Comparison of ENCODE assay signal across 9 mouse cellular contexts in genomic region chr11:117780199-117780515, GRCm38 (mm10). TPM values are rescaled to one million over a fixed set of nuclear protein-coding genes. Genes with fewer than 3 reads are reported as not detected.
A peak's percentile ranks its signal among the peaks of the same experiment; 100 is the strongest.
DNase-seq lines count a peak whose midpoint lies in the region; ATAC-seq lines count a peak whose summit lies in the region.
"Had no signal": no experiment of that assay in that cellular context is flagged by ENCODE, and none has a peak within 500 bp of the region (broad histone marks: within the 10 kb centered on the region; RNA-seq: fewer than 3 reads in every experiment).

No protein-coding gene starts in this region.

- H3K4me1 ChIP-seq in heart, embryonic 16.5 days (ENCODE audit: control insufficient read depth, insufficient read depth, low read length), result peaks cover 33% of the 10 kb centered on the region
- H3K4me1 ChIP-seq in hindbrain, embryonic 13.5 days (replicated peaks), result peaks cover 53% of the 10 kb centered on the region
- H3K4me1 ChIP-seq in midbrain, embryonic 12.5 days, result peaks cover 37% of the 10 kb centered on the region

- no peaks in the 10 kb centered on the region; the same call in 1 of the 2 replicates for H3K36me3 ChIP-seq in heart, embryonic 16.5 days (ENCODE audit: control insufficient read depth, insufficient read depth)
- no peaks in the 10 kb centered on the region for H3K36me3 ChIP-seq in hindbrain, embryonic 13.5 days
- no peaks in the 10 kb centered on the region for H3K36me3 ChIP-seq in midbrain, embryonic 12.5 days

- peak overlapping the region; percentile 76 for H3K9ac ChIP-seq in heart, embryonic 16.5 days (ENCODE audit: low read length)
- H3K9ac ChIP-seq in hindbrain, embryonic 13.5 days, result peak overlapping the region; percentile 69
- peak overlapping the region; percentile 43 for H3K9ac ChIP-seq in midbrain, embryonic 12.5 days (replicated peaks)

- H3K9me3 ChIP-seq in heart, embryonic 16.5 days (replicated peaks; ENCODE audit: control insufficient read depth, low read length), result no peaks in the 10 kb centered on the region
- no peaks in the 10 kb centered on the region for H3K9me3 ChIP-seq in hindbrain, embryonic 13.5 days
- no peaks in the 10 kb centered on the region for H3K9me3 ChIP-seq in midbrain, embryonic 12.5 days

- ATAC-seq in heart, embryonic 16.5 days (replicated peaks; ENCODE audit: extremely low read depth, insufficient read depth, low FRiP score), result peak; percentile 1; the same call in 1 of the 2 replicates
- ATAC-seq in hindbrain, embryonic 13.5 days (ENCODE audit: low FRiP score), result peak; percentile 50; the same call in 1 of the 2 replicates
- ATAC-seq in midbrain, embryonic 12.5 days (ENCODE audit: low FRiP score, low read depth), result 0 out of 2 replicates have a peak, but pooled peaks have one; percentile 24
- ATAC-seq in activated CD4-positive, CD25-positive, alpha-beta regulatory T cell, adult 4 months, result no peak

- WGBS in heart, embryonic 16.5 days, result 1% methylated on average over 17 of the region's 17 CpGs
- 1% methylated on average over 16 of the region's 17 CpGs for WGBS in hindbrain, embryonic 13.5 days
- WGBS in midbrain, embryonic 12.5 days, result 2% methylated on average over 17 of the region's 17 CpGs

- H3K4me3 ChIP-seq in heart, embryonic 16.5 days (ENCODE audit: low read length), result peak overlapping the region; percentile 59
- peak overlapping the region; percentile 33 for H3K4me3 ChIP-seq in hindbrain, embryonic 13.5 days
- H3K4me3 ChIP-seq in midbrain, embryonic 12.5 days, result peak overlapping the region; percentile 33

- peak overlapping the region; percentile 98 for H3K4me2 ChIP-seq in heart, embryonic 16.5 days (ENCODE audit: low read depth, low read length)
- H3K4me2 ChIP-seq in hindbrain, embryonic 13.5 days, result peak overlapping the region; percentile 56
- H3K4me2 ChIP-seq in midbrain, embryonic 12.5 days (replicated peaks), result peak overlapping the region; percentile 51

- H3K27me3 ChIP-seq in heart, embryonic 16.5 days (ENCODE audit: control insufficient read depth, insufficient read depth, low read length), result no peaks in the 10 kb centered on the region; the same call in 1 of the 2 replicates
- peaks cover 62% of the 10 kb centered on the region for H3K27me3 ChIP-seq in hindbrain, embryonic 13.5 days
- peaks cover 66% of the 10 kb centered on the region for H3K27me3 ChIP-seq in midbrain, embryonic 12.5 days

- DNase-seq in heart, adult 8-10 months (ENCODE audit: low spot score), result no peak
- DNase-seq in adipocyte (ENCODE audit: low spot score), result peak; percentile 14
- DNase-seq in cerebellum, adult 9-10 months, result no peak
- no peak for DNase-seq in cerebellum, postnatal 14 days

- H3K27ac ChIP-seq in heart, embryonic 16.5 days (ENCODE audit: low read length), result peak overlapping the region; percentile 90
- H3K27ac ChIP-seq in hindbrain, embryonic 13.5 days, result peak overlapping the region; percentile 73
- H3K27ac ChIP-seq in midbrain, embryonic 12.5 days (replicated peaks), result peak overlapping the region; percentile 50

RNA-seq across cellular contexts. Expression of gene Tmc8, which starts 1.7 kb away (rescaled TPM):
- polyA plus RNA-seq in heart, embryonic 16.5 days (2015; fragmentation: Nextera tagmentation; extraction: Ambion mirVana), result 4.1 and 6.0 TPM in 2 replicates
- 1 to 10 TPM; 2.3 to 4.4 (median 3.6) TPM for total RNA-seq in heart, adult 8-10 months (2022)
- polyA plus RNA-seq in hindbrain, embryonic 13.5 days (2015; fragmentation: Nextera tagmentation; extraction: Ambion mirVana), result 0.75 and 1.5 TPM in 2 replicates
- polyA plus RNA-seq in midbrain, embryonic 12.5 days (2016; fragmentation: Nextera tagmentation; extraction: Ambion mirVana), result 0.37 and 0.92 TPM in 2 replicates
- 10 to 100 TPM; 26.8 to 45.3 TPM for polyA plus RNA-seq in activated CD4-positive, CD25-positive, alpha-beta regulatory T cell, adult 4 months (2017; shearing (Covaris generic))

RNA-seq across cellular contexts. Expression of gene Tmc6, which starts 1.8 kb away (rescaled TPM):
- polyA plus RNA-seq in heart, embryonic 16.5 days (2015; fragmentation: Nextera tagmentation; extraction: Ambion mirVana), result 28.4 and 30.8 TPM in 2 replicates
- 10 to 100 TPM; 11.7 to 14.6 (median 12.8) TPM for total RNA-seq in heart, adult 8-10 months (2022)
- 5.3 TPM in 2 replicates for polyA plus RNA-seq in hindbrain, embryonic 13.5 days (2015; fragmentation: Nextera tagmentation; extraction: Ambion mirVana)
- 6.5 and 6.6 TPM in 2 replicates for polyA plus RNA-seq in midbrain, embryonic 12.5 days (2016; fragmentation: Nextera tagmentation; extraction: Ambion mirVana)
- 100 to 1,000 TPM in 1 of 2 experiments, 10 to 100 TPM in 1; 88.2 to 107 TPM for polyA plus RNA-seq in activated CD4-positive, CD25-positive, alpha-beta regulatory T cell, adult 4 months (2017; shearing (Covaris generic))

RNA-seq across cellular contexts. Expression of gene 6030468B19Rik, which starts 17.3 kb away (rescaled TPM):
- 0.32 and 0.39 TPM in 2 replicates for polyA plus RNA-seq in heart, embryonic 16.5 days (2015; fragmentation: Nextera tagmentation; extraction: Ambion mirVana)
- total RNA-seq in heart, adult 8-10 months (2022), result not detected
- polyA plus RNA-seq in hindbrain, embryonic 13.5 days (2015; fragmentation: Nextera tagmentation; extraction: Ambion mirVana), result not detected in 2 replicates
- 0.28 TPM in 1 of 2 replicates, not detected in the other for polyA plus RNA-seq in midbrain, embryonic 12.5 days (2016; fragmentation: Nextera tagmentation; extraction: Ambion mirVana)
- polyA plus RNA-seq in activated CD4-positive, CD25-positive, alpha-beta regulatory T cell, adult 4 months (2017; shearing (Covaris generic)), result 1 to 10 TPM; 1.3 to 1.9 TPM

RNA-seq across cellular contexts. Expression of gene Gm20708, which starts 29.3 kb away (rescaled TPM):
- 0.92 and 2.4 TPM in 2 replicates for polyA plus RNA-seq in heart, embryonic 16.5 days (2015; fragmentation: Nextera tagmentation; extraction: Ambion mirVana)
- 1 to 10 TPM in 2 of 4 experiments, under 1 TPM in 1, not detected in 1; 0.63 to 1.3 (median 1.2) TPM for total RNA-seq in heart, adult 8-10 months (2022)
- polyA plus RNA-seq in hindbrain, embryonic 13.5 days (2015; fragmentation: Nextera tagmentation; extraction: Ambion mirVana), result 0.70 and 0.74 TPM in 2 replicates
- polyA plus RNA-seq in midbrain, embryonic 12.5 days (2016; fragmentation: Nextera tagmentation; extraction: Ambion mirVana), result 0.56 TPM in 1 of 2 replicates, not detected in the other
- 1 to 10 TPM; 3.8 to 5.6 TPM for polyA plus RNA-seq in activated CD4-positive, CD25-positive, alpha-beta regulatory T cell, adult 4 months (2017; shearing (Covaris generic))
- total RNA-seq: hematopoietic stem cell, adult 5-6 weeks had no signal

RNA-seq across cellular contexts. Expression of gene Syngr2, which starts 29.3 kb away (rescaled TPM):
- 111 and 133 TPM in 2 replicates for polyA plus RNA-seq in heart, embryonic 16.5 days (2015; fragmentation: Nextera tagmentation; extraction: Ambion mirVana)
- total RNA-seq in heart, adult 8-10 months (2022), result 100 to 1,000 TPM; 123 to 137 (median 131) TPM
- polyA plus RNA-seq in hindbrain, embryonic 13.5 days (2015; fragmentation: Nextera tagmentation; extraction: Ambion mirVana), result 14.6 and 16.5 TPM in 2 replicates
- polyA plus RNA-seq in midbrain, embryonic 12.5 days (2016; fragmentation: Nextera tagmentation; extraction: Ambion mirVana), result 26.2 and 27.0 TPM in 2 replicates
- polyA plus RNA-seq in activated CD4-positive, CD25-positive, alpha-beta regulatory T cell, adult 4 months (2017; shearing (Covaris generic)), result 100 to 1,000 TPM in 1 of 2 experiments, 10 to 100 TPM in 1; 76.0 to 131 TPM
